Mouse (Mus musculus): ENCODE results near the gene Hspb6.

DNA sequence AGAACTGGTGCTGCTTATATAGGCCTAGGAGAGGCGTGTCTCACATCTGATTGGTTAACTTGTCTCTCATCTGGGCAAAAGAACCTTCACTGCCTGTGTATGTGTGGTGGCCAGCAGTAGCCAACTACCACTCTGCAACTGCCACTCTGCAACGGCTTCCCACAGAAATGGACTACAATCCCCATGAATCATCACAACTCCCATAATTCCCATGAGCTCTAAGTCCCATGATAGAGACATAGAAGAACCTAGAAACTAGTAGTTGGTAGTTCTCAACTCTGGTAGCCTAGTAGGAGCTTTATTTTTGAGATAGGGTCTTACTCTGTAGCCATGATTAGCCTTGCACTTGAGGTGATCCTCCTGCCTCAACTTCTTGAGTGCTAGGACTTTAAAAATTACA, 2.1 kb upstream of the Hspb6 start:
- TF ChIP-seq CTCF (conservative IDR thresholded peaks at IDR 0.05; ENCODE audit: insufficient read depth, insufficient read length, low read depth, low read length) (no peak), POLR2A (IDR thresholded peaks at IDR 0.05; ENCODE audit: low read depth, low read length) (no peak)
